Mouse (Mus musculus): ENCODE data around the gene Efcab11. TPM values are rescaled to one million over a fixed set of nuclear protein-coding genes. Genes with fewer than 3 reads are reported as not detected.

Efcab11 gene
- polyA plus RNA-seq, 1 experiment from 2014 or later = 4.0 TPM

DNA sequence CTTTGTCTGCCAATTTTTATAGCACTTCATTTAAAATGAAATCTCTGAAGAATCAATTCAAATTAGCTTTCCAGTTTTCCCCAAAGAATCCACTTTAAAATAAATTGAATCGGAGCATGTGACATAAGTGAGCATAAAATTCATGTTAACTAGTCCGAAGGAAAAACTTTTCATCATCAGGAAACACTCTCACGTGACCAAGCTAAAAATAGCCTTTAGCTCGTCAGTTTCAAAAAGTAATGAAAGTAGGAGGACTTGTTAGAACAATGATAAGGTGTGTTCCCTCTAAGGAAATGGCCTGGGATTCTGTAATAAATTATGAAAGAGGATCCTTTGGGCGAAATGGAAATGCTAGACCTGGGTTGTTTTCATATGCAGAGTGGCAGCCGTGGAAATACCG is 183.9 kb downstream of the Efcab11 start:
- no peaks in the 10 kb centered on the region for H3K27me3 ChIP-seq (ENCODE audit: control insufficient read depth, insufficient read depth, low read depth, low read length)
- no peak overlapping the region for H3K27ac ChIP-seq (ENCODE audit: low read length)
- H3K9ac ChIP-seq (ENCODE audit: low read depth, low read length) = no peak overlapping the region
- 64% methylated on average over 7 of the region's 7 CpGs for WGBS
- no peak overlapping the region for H3K4me2 ChIP-seq (ENCODE audit: low read length)
- H3K4me1 ChIP-seq (ENCODE audit: control insufficient read depth, insufficient read depth, low read length) = no peaks in the 10 kb centered on the region
- no peak overlapping the region for H3K4me3 ChIP-seq (ENCODE audit: low read depth, low read length)
- ATAC-seq = no peak
- H3K9me3 ChIP-seq (replicated peaks; ENCODE audit: control insufficient read depth, low read length, poor library complexity, severe bottlenecking) = no peaks in the 10 kb centered on the region
- H3K36me3 ChIP-seq (ENCODE audit: control insufficient read depth, insufficient read depth, low read length) = no peaks in the 10 kb centered on the region

DNA sequence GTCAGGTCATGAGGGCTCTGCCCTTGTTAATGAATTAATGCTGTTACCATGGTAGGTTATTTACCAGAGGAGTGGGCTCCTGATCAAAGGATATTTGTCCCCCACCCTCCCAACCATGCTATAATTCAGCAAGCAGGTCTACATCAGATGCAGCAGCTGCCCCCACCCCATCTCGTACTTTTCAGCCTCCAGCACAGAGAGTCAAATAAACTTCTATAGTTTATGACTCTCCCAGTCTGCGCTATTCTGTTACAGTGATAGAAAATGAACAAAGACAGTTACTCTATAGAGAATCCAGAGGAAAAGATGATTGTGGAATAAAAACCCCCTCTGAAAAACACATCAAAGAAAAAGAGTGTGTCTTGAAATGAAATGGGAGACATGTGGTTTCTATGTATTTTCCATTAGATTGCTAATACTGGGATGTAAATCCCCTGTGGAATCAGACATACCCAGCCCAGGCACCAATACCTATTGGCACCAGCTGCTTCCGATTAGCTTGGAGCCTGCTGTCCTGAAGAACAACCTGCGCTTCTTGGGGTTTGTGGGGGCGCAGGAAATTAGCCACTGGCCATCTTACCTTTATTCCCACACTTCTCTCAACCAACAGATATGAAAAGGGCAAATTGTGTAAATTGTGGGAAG is 184.7 kb downstream of the Efcab11 start:
- Histone ChIP-seq H3K9me3 (replicated peaks; ENCODE audit: control insufficient read depth, low read length, poor library complexity, severe bottlenecking) (no peaks in the 10 kb centered on the region), H3K4me1 (ENCODE audit: control insufficient read depth, insufficient read depth, low read length) (no peaks in the 10 kb centered on the region), H3K4me3 (ENCODE audit: low read depth, low read length) (no peak overlapping the region), H3K36me3 (ENCODE audit: control insufficient read depth, insufficient read depth, low read length) (no peaks in the 10 kb centered on the region), H3K9ac (ENCODE audit: low read depth, low read length) (no peak overlapping the region), H3K4me2 (ENCODE audit: low read length) (no peak overlapping the region), H3K27me3 (ENCODE audit: control insufficient read depth, insufficient read depth, low read depth, low read length) (no peaks in the 10 kb centered on the region), H3K27ac (ENCODE audit: low read length) (no peak overlapping the region)
- WGBS = 74% methylated on average over 5 of the region's 5 CpGs
- no peak for ATAC-seq

DNA sequence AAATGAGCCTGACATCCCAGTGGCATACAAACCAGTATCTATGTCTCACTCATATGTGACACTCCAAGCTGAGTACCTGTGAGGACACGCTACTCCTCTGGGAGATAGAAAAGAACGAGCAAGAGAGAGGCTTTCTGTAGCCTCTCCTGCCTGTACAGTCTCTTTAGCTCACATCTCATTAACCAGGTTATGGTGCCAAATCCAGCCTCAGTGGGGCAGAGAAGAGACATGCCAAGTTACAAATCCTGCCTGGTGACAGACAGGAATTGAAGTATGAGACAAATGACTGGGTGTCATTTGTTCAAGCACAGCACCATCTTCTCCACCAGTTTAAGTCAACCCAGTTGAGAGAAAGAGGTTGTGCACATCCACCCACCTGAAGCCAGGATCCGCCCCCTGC is 190.2 kb downstream of the Efcab11 start:
- H3K4me1 ChIP-seq (ENCODE audit: control insufficient read depth, insufficient read depth, low read length) = no peaks in the 10 kb centered on the region
- H3K27ac ChIP-seq (ENCODE audit: low read length) = no peak overlapping the region
- H3K9me3 ChIP-seq (replicated peaks; ENCODE audit: control insufficient read depth, low read length, poor library complexity, severe bottlenecking) = no peaks in the 10 kb centered on the region
- H3K27me3 ChIP-seq (ENCODE audit: control insufficient read depth, insufficient read depth, low read depth, low read length) = no peaks in the 10 kb centered on the region
- 92% methylated on average over 3 of the region's 3 CpGs for WGBS
- H3K9ac ChIP-seq (ENCODE audit: low read depth, low read length) = no peak overlapping the region
- no peak overlapping the region for H3K4me2 ChIP-seq (ENCODE audit: low read length)
- no peaks in the 10 kb centered on the region for H3K36me3 ChIP-seq (ENCODE audit: control insufficient read depth, insufficient read depth, low read length)
- ATAC-seq = no peak
- H3K4me3 ChIP-seq (ENCODE audit: low read depth, low read length) = no peak overlapping the region

DNA sequence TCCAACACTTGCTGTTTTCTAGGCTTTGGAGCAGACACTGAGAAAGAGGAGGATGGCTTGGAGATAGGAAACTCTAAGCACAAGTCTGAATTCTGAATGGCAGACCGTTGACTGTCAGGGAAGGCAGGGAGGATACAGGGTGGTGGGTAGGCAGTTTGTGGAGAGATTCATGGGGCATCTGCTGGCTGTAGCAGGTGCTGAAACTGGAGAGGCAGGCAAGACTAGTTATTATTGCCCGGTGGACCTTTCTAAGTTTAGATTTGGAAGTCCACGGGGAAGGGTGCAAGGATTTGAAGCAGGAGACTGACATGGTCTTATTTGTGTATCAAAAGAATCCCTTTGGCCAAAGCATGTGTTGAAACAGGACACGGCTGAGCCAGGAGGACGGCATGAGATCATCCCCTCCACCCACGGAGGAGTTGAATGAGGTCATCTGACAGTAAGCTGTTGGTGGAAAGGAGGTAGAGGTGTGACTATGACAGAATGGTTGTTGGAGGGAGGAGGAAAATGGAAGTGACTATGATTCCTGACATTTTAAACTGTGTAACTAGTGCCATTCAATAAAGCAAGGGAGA is 197.7 kb downstream of the Efcab11 start:
- no peaks in the 10 kb centered on the region for H3K4me1 ChIP-seq (ENCODE audit: control insufficient read depth, insufficient read depth, low read length)
- WGBS = 70% methylated on average over 6 of the region's 6 CpGs
- no peak overlapping the region for H3K9ac ChIP-seq (ENCODE audit: low read depth, low read length)
- no peaks in the 10 kb centered on the region for H3K36me3 ChIP-seq (ENCODE audit: control insufficient read depth, insufficient read depth, low read length)
- no peak overlapping the region for H3K4me2 ChIP-seq (ENCODE audit: low read length)
- no peak overlapping the region for H3K27ac ChIP-seq (ENCODE audit: low read length)
- no peak overlapping the region for H3K4me3 ChIP-seq (ENCODE audit: low read depth, low read length)
- no peaks in the 10 kb centered on the region for H3K27me3 ChIP-seq (ENCODE audit: control insufficient read depth, insufficient read depth, low read depth, low read length)
- no peaks in the 10 kb centered on the region for H3K9me3 ChIP-seq (replicated peaks; ENCODE audit: control insufficient read depth, low read length, poor library complexity, severe bottlenecking)
- no peak for ATAC-seq

DNA sequence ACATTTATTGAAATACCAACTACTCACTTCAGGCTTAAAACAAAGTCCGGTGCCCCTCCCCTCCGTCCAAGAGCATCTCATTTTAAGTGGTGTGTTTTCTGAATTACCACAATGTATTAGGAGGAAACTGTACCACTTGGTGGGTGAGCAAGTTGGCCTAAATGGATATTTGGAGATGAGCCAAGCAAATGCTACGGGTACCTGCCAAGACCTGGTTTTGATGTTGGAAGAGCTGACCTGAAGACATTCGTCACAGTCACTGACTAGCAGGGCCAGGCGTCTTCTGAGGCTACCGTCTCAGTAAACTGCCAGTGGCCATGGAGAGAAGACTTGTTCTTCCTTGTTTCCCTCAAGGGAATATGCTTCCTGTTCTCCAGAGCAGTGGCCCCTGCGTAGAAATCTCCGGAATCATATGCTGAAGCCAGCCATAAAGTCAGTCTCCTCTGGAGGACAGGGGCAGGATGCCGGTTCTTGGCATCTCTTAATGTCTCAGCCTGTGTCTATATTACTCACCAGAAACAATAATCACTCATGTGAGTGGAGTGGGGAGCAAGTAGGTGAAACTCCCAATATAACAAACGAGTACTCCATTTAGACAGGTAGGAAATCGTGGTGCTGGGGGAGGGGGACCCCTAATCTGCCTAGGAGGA is 198.7 kb downstream of the Efcab11 start:
- Histone ChIP-seq H3K27ac (ENCODE audit: low read length) (no peak overlapping the region), H3K4me2 (ENCODE audit: low read length) (no peak overlapping the region), H3K36me3 (ENCODE audit: control insufficient read depth, insufficient read depth, low read length) (no peaks in the 10 kb centered on the region), H3K4me1 (ENCODE audit: control insufficient read depth, insufficient read depth, low read length) (no peaks in the 10 kb centered on the region), H3K9ac (ENCODE audit: low read depth, low read length) (no peak overlapping the region), H3K4me3 (ENCODE audit: low read depth, low read length) (no peak overlapping the region), H3K9me3 (replicated peaks; ENCODE audit: control insufficient read depth, low read length, poor library complexity, severe bottlenecking) (no peaks in the 10 kb centered on the region), H3K27me3 (ENCODE audit: control insufficient read depth, insufficient read depth, low read depth, low read length) (no peaks in the 10 kb centered on the region)
- ATAC-seq = no peak
- WGBS = 86% methylated on average over 11 of the region's 11 CpGs

DNA sequence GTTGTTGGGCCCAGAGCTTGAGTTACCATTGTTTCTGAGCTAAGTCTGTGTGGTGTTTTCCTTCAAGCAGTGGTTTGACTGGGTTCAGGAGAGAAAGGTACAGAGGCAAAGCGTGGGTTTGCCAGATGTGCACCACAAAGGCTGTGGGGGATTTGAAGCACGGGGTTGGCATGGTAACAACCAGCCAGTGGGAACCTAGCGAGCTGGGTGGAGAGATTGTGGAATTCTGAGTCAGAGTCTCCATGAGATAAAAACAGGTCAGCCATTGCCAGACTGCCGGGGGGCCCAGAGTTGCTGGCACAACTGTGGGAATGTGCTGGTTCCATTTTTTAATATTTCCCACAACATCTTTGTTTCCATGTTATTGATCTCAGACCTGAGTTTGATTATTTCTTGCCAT is 202.6 kb downstream of the Efcab11 start:
- no peaks in the 10 kb centered on the region for H3K4me1 ChIP-seq (ENCODE audit: control insufficient read depth, insufficient read depth, low read length)
- H3K9me3 ChIP-seq (replicated peaks; ENCODE audit: control insufficient read depth, low read length, poor library complexity, severe bottlenecking) = no peaks in the 10 kb centered on the region
- no peaks in the 10 kb centered on the region for H3K27me3 ChIP-seq (ENCODE audit: control insufficient read depth, insufficient read depth, low read depth, low read length)
- ATAC-seq = no peak
- no peak overlapping the region for H3K27ac ChIP-seq (ENCODE audit: low read length)
- H3K4me2 ChIP-seq (ENCODE audit: low read length) = no peak overlapping the region
- 18% methylated on average over 4 of the region's 4 CpGs for WGBS
- no peak overlapping the region for H3K9ac ChIP-seq (ENCODE audit: low read depth, low read length)
- no peaks in the 10 kb centered on the region for H3K36me3 ChIP-seq (ENCODE audit: control insufficient read depth, insufficient read depth, low read length)
- H3K4me3 ChIP-seq (ENCODE audit: low read depth, low read length) = no peak overlapping the region

DNA sequence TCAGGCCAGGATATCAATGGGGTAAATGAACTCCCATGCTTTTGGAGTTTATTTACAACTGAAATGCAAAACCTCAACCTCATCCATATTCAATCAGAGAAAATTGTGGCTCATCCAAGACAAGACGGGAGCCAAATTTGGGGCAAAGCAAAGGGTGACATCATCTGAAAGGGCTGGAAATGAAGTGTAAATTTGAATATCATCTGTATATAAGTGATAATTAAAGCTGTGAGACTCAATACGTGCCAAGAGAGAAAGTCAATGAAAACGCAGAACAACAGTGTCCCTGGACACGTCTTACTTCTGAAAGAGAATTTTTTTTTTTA is 212.4 kb downstream of the Efcab11 start:
- H3K4me2 ChIP-seq (ENCODE audit: low read length) = no peak overlapping the region
- 61% methylated on average over 4 of the region's 4 CpGs for WGBS
- H3K9me3 ChIP-seq (replicated peaks; ENCODE audit: control insufficient read depth, low read length, poor library complexity, severe bottlenecking) = no peaks in the 10 kb centered on the region
- no peak overlapping the region for H3K9ac ChIP-seq (ENCODE audit: low read depth, low read length)
- no peaks in the 10 kb centered on the region for H3K27me3 ChIP-seq (ENCODE audit: control insufficient read depth, insufficient read depth, low read depth, low read length)
- H3K36me3 ChIP-seq (ENCODE audit: control insufficient read depth, insufficient read depth, low read length) = no peaks in the 10 kb centered on the region
- no peak overlapping the region for H3K27ac ChIP-seq (ENCODE audit: low read length)
- H3K4me1 ChIP-seq (ENCODE audit: control insufficient read depth, insufficient read depth, low read length) = peaks cover 16% of the 10 kb centered on the region
- no peak overlapping the region for H3K4me3 ChIP-seq (ENCODE audit: low read depth, low read length)
- ATAC-seq = no peak

DNA sequence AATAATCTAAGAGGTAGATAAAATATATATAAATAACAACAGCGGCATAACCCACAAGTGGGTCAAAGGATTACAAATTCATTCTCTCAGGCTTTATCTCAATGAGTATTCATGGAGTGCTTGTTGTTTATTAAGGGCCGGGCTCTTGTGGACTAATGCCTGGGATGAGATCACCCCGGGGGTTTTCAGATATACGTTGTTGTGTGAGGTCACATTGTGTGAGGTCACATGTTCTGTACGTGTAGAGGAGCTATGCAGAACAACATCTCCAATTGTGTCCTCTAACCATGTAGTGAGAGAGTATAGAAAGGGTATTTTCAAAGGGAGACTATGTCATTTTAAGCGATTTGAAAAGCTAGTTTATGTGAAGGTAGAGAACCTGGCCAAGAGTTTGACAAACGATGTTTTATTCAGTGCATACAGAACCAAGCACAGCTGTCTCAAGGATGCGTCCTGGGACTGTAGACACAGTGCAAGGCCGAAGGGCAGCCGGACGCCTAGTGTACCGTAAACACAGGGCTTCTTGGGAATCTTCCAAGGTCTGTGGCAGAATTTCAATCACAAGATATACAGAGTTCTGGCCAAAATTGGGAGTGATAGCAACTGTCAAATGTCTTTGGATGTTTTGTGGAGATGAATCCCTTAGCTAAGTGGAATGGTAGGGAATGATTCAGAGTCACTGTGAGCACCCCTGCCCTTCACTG is 212.9 kb downstream of the Efcab11 start:
- Histone ChIP-seq H3K4me3 (ENCODE audit: low read depth, low read length) (no peak overlapping the region), H3K4me1 (ENCODE audit: control insufficient read depth, insufficient read depth, low read length) (peaks cover 16% of the 10 kb centered on the region), H3K9me3 (replicated peaks; ENCODE audit: control insufficient read depth, low read length, poor library complexity, severe bottlenecking) (no peaks in the 10 kb centered on the region), H3K4me2 (ENCODE audit: low read length) (no peak overlapping the region), H3K27me3 (ENCODE audit: control insufficient read depth, insufficient read depth, low read depth, low read length) (no peaks in the 10 kb centered on the region), H3K36me3 (ENCODE audit: control insufficient read depth, insufficient read depth, low read length) (no peaks in the 10 kb centered on the region), H3K27ac (ENCODE audit: low read length) (0 out of 2 replicates have a peak overlapping the region, but pooled peaks have one; percentile 28), H3K9ac (ENCODE audit: low read depth, low read length) (no peak overlapping the region)
- ATAC-seq = peak; percentile 71
- WGBS = 56% methylated on average over 12 of the region's 12 CpGs

DNA sequence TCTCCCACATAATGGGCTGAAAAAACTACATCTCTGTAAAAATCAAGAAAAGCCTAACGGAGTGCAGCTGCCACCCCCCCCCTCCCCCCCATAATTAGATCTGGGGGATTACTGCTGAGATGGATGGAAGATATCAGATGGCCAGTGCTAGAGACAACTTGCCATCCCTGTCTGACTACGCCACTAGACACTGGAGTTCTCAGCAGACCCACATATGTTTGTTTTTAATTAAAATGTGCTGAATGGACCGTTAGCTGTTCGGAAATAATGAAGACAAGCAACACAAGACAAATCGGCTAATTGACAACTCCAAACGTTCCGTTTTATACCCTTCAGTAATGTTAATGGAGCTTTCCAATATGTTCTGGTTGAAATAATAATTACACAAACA is 213.5 kb downstream of the Efcab11 start:
- ATAC-seq = no peak
- no peaks in the 10 kb centered on the region for H3K27me3 ChIP-seq (ENCODE audit: control insufficient read depth, insufficient read depth, low read depth, low read length)
- peak overlapping the region; percentile 45 for H3K4me2 ChIP-seq (ENCODE audit: low read length)
- no peaks in the 10 kb centered on the region for H3K36me3 ChIP-seq (ENCODE audit: control insufficient read depth, insufficient read depth, low read length)
- no peak overlapping the region for H3K4me3 ChIP-seq (ENCODE audit: low read depth, low read length)
- 63% methylated on average over 7 of the region's 7 CpGs for WGBS
- peak overlapping the region; percentile 55 for H3K27ac ChIP-seq (ENCODE audit: low read length)
- H3K9me3 ChIP-seq (replicated peaks; ENCODE audit: control insufficient read depth, low read length, poor library complexity, severe bottlenecking) = no peaks in the 10 kb centered on the region
- H3K9ac ChIP-seq (ENCODE audit: low read depth, low read length) = no peak overlapping the region
- peaks cover 16% of the 10 kb centered on the region for H3K4me1 ChIP-seq (ENCODE audit: control insufficient read depth, insufficient read depth, low read length)

Data from midbrain, embryonic 16.5 days (tissue).